Mouse (Mus musculus): ENCODE measurements at regions not wholly inside any gene's neighbourhood (a gene's known extent, or its start where the extent isn't known, plus 50 kb on each side); places are given as distances from the start of the nearest gene placed in this dataset.

GRCm38 (mm10) chr13:16512876-16513275, 501.2 kb downstream of the Inhba start:
- TF ChIP-seq CTCF (IDR thresholded peaks at IDR 0.05; ENCODE audit: control insufficient read depth, insufficient read depth, low read length) (no peak), POLR2A (IDR thresholded peaks at IDR 0.05; ENCODE audit: borderline replicate concordance, control insufficient read depth, low read depth, low read length) (no peak)

Measured in bone marrow, adult 2 months (tissue).